Mouse (Mus musculus) testis, postnatal 10 days (tissue): Measurements from ENCODE around the gene Rpl13a.
"Not testable (repeated sequence)": the region's sequence is repeated elsewhere in the genome, so short reads cannot be mapped to it uniquely, and the experiment has no call there.

Experiments used
- DNase-seq: peaks from one replicate; pipeline ENCODE4 v3.0.0; 2021; ENCODE audit warnings: low spot score

The Rpl13a gene

GRCm38 (mm10) chr7:45135370-45135769, 6.8 kb upstream of the Rpl13a start:
- no peak for DNase-seq

- peak; percentile 82 for DNase-seq
Measured at GRCm38 (mm10) chr7:45134544-45135026, 6.0 kb upstream of the Rpl13a start.

GRCm38 (mm10) chr7:45133446-45134159, 5.0 kb upstream of the Rpl13a start:
- DNase-seq: no peak

- peak; percentile 43 for DNase-seq
Measured at GRCm38 (mm10) chr7:45131850-45132249, 3.3 kb upstream of the Rpl13a start.

GRCm38 (mm10) chr7:45129776-45130512, 1.4 kb upstream of the Rpl13a start:
- no peak for DNase-seq

GRCm38 (mm10) chr7:45129318-45129717, 757 bp upstream of the Rpl13a start:
- DNase-seq: peak; percentile 80

- DNase-seq: no peak
Measured at GRCm38 (mm10) chr7:45127700-45128224, 799 bp downstream of the Rpl13a start.

- DNase-seq: no peak
Measured at GRCm38 (mm10) chr7:45126844-45127699, 1.5 kb downstream of the Rpl13a start.

GRCm38 (mm10) chr7:45126147-45126843, 2.3 kb downstream of the Rpl13a start:
- DNase-seq: no peak

GRCm38 (mm10) chr7:45125649-45126048, 2.9 kb downstream of the Rpl13a start:
- DNase-seq: not testable (repeated sequence)

GRCm38 (mm10) chr7:45125144-45125600, 3.4 kb downstream of the Rpl13a start:
- no peak for DNase-seq

- DNase-seq: peak; percentile 96
Measured at GRCm38 (mm10) chr7:45124224-45125143, 4.1 kb downstream of the Rpl13a start, which contains the start of gene Rps11. Rps11 (minus strand) TSS chr7:45124439.

- DNase-seq: peak; percentile 57
Measured at GRCm38 (mm10) chr7:45123186-45123570, 5.4 kb downstream of the Rpl13a start.

GRCm38 (mm10) chr7:45122561-45123185, 5.9 kb downstream of the Rpl13a start:
- DNase-seq: no peak

GRCm38 (mm10) chr7:45121966-45122365, 6.6 kb downstream of the Rpl13a start:
- no peak for DNase-seq

- peak; percentile 54 for DNase-seq
Measured at GRCm38 (mm10) chr7:45121404-45121803, 7.2 kb downstream of the Rpl13a start.

GRCm38 (mm10) chr7:45119780-45120709, 8.5 kb downstream of the Rpl13a start:
- no peak for DNase-seq

GRCm38 (mm10) chr7:45118336-45118735, 10.2 kb downstream of the Rpl13a start:
- DNase-seq: no peak

- no peak for DNase-seq
Measured at GRCm38 (mm10) chr7:45117566-45117965, 11.0 kb downstream of the Rpl13a start.
